Mouse (Mus musculus): ENCODE measurements around the gene Cnep1r1.

GRCm38 (mm10) chr8:88098856-88099255, 19.7 kb upstream of the Cnep1r1 start:
- no peak for TF ChIP-seq CTCF (IDR thresholded peaks at IDR 0.05; ENCODE audit: extremely low read depth, insufficient read depth, low read length)
- TF ChIP-seq POLR2A (IDR thresholded peaks at IDR 0.05; ENCODE audit: extremely low read depth, insufficient read depth, low read length) = no peak
